Mouse (Mus musculus) erythroid progenitor cell, adult 5-6 weeks (primary cell): Measurements from ENCODE around the gene Wfdc18. TPM values are rescaled to one million over a fixed set of nuclear protein-coding genes. Genes with fewer than 3 reads are reported as not detected.

Experiments used
- ATAC-seq: replicated peaks from 2 replicates; pipeline ENCODE4 v1.8.0; 2016; ENCODE audit warnings: moderate number of reproducible peaks, mild to moderate bottlenecking, moderate TSS enrichment, inconsistent platforms; ENCODE audit not compliant: poor library complexity, low FRiP score, severe bottlenecking
- total RNA-seq, 2 experiments: library from RNA; stranded (forward) in 1 of 2; stranded (reverse) in 1 of 2; fragments of 150-400 nt in 1 of 2; fragments of 186-747, 209-891 nt in 1 of 2; gene quantifications; 2 replicates each; pipeline versions ENCODE4 v1.2.3 to v1.2.4; 2015 to 2017; ENCODE audit warnings: low replicate concordance in 2 of 2

The Wfdc18 gene
- not detected in 2 replicates for total RNA-seq (2015; ENCODE audit: low replicate concordance)
- not detected in 2 replicates for total RNA-seq (2017; ENCODE audit: low replicate concordance)

DNA sequence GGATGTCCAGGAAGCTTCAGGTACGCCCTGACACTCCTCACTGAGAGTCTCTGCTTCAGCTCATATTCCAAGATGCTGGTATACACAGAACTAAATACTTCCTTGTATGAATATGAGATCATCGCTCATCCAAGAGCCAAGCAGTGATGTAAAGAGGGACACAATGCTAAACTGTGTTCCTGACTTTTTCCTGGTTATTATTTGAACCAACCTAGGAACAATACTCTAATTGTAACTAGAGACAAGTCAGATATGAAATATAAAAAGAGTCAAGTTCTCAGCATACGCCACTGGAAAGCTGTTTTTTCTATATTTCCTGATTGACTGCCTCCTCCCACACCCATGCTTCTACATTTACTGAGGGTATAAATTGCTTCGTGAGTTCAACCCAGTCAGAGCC is at the start of gene Wfdc18:
Gene Wfdc18 (plus strand): TSS at position 301 of the 400 bp plus-strand sequence.
- no peak for ATAC-seq

DNA sequence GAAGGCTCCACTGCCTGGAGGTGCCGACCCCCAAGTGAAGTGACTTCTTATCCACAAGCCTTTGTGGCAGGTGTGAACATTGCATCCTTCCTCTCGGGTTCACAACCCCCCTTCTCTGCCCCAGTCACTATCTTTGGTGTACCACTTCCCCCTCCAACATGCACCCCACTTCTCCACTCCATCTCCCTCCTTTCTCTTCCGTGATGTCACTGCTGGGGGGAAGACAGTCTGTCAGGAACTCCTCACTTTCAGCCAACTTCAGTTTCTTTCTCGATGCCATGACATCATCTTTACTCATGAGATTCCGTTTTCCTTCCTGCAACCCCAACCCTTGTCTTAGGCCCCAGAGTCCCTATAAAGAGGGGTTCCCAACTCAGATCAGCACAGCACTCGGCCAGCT is 46.6 kb upstream of the Wfdc18 start, which contains the start of gene Ccl4:
Gene Ccl4 (plus strand): TSS at position 381 of the 400 bp plus-strand sequence.
- no peak for ATAC-seq

DNA sequence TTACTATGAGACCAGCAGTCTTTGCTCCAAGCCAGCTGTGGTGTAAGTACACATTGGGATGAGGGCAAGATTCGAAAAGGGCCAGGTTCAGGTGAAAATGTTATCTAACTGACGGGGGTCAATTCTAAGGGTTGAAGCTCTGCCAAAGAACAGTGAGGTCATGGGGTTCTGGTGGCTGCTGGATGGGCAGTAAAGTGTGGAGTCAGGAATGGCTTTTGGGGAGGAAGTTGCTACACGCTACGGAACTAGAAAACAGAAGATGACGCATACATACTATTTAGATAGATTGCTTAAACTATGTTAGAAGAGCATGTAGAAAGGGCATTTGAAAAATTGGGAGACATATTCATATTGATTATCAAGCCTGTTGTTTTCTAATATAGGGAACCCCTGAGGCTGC is 45.3 kb upstream of the Wfdc18 start:
- ATAC-seq, result no peak

DNA sequence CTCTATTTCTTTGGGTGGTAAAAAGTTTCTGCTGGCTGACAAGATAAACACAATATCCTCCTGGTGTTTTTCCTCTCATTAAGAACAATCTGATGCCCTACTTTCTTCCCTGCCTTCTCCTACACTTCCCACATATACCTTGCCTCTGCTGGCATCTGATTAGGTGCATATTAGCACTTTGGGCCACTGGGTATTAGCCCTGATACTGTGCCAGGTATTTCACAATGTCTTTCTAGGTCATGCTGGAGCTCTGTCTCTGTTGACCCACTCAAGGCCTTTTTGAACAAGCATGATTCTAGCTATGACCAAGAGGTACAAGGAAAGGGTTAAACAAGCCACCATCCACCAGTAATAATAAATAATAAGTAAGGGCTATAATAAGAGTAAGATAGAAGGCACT is 37.1 kb upstream of the Wfdc18 start:
- no peak for ATAC-seq

DNA sequence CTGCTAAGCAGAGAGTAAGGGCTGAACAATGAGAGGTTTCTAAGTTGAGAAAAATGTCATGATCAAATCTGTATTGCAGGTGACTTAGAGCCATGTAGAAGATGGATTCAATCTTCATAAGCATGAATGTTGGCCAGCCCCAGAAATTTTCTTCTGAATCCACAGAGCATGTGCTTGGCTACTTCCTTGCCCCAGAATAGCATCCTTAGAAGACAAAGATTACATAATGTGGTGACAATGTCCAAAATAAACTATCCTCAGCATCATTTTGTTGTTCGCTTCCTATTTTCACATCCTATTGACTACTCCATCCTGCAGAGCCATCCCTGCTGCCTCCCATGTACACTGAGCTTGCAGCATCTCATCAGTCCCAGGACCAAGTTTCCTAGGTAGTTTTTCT is 33.1 kb upstream of the Wfdc18 start:
- no peak for ATAC-seq

DNA sequence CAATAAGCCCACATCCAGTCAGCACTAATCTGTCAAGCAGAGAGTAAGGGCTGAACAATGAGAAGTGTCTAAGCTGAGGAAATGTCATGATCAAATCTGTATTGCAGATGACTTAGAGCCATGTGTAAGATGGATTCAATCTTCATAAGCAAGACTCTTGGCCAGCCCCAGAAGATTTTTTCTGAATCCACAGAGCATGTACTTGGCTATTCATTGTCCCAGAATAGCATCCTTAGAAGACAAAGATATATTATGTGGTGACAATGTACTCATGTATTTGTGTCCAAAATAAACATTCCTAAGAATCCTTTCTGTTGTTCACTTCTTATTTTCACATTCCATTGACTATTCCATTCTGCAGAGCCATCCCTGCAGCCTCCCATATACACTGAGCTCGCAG is 18.9 kb upstream of the Wfdc18 start:
- no peak for ATAC-seq

DNA sequence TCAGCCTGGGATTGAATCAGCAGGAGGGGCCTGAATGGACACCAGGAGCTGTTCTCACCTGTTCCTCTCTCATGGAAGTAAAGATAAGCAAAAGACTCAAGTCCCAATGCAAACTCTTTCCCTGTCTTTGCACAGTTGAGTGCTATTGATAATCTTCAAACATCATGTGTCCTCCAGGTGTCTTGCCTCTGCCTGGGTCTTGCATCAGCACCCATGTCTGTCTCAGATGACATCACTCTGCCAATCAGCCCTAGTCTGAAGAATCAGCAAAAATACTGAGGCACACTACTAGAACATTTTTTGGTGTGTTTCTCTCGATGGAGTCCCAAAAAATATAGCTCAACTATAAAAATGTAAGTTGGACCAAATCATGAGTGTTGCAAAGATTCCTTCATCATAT is 16.8 kb upstream of the Wfdc18 start:
- no peak for ATAC-seq

DNA sequence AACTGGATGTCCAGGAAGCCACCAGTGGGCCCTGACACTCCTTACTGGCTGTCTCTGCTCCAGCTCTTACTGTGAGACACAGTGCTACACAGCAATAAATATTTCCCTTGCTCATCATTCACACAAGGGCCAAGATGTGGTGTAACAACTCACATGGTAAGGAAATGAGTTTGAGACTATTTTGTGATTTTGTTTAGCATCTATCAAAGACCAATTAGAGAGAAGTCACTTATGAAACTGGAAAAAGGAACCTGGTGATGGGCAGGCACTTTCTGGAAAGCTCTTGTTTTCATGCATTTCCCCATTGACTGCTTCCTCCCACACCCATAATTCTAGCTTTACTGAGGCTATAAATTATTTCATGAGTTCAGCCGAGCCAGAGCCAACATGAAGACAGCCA is 5.1 kb upstream of the Wfdc18 start, which contains the start of gene Wfdc17:
Gene Wfdc17 (plus strand): TSS at position 287 of the 400 bp plus-strand sequence.
- no peak for ATAC-seq

DNA sequence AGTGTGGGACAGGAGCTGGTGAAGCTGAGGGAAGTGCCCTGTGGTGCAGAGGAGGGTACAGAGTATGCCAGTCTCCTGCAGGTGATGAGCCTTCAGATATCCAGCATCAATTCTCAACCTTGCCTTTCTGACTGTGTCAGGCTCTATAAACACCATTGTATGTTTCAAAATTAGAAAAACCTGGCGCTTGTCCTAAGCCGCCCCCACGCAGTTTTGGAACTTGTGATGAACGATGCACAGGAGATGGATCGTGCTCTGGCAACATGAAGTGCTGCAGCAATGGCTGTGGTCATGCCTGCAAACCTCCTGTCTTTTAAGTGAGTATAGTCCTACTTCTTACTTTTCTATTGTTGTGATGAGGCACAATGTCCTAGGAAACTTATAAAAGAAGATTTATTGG is 868 bp downstream of the Wfdc18 start:
- ATAC-seq, result no peak

DNA sequence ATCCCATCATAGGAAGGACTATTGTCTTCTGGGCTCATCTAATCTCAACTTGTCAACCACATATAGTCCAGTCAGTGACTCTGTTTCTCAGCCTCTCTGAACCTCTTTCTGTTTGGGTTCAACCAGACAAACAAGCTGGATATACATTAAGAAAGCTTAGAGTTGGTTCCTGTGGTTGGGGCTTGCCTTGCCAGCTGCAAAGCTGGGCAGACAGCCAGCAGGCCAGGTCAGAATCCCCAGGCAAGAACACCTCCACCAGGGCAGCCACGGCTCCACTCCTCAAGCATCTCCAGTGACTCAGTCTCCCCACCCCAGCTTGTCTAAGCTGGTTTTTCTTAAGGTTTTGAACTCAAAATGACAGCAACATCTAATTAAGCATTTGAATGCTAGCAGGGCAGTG is 3.9 kb downstream of the Wfdc18 start:
- ATAC-seq, result no peak

DNA sequence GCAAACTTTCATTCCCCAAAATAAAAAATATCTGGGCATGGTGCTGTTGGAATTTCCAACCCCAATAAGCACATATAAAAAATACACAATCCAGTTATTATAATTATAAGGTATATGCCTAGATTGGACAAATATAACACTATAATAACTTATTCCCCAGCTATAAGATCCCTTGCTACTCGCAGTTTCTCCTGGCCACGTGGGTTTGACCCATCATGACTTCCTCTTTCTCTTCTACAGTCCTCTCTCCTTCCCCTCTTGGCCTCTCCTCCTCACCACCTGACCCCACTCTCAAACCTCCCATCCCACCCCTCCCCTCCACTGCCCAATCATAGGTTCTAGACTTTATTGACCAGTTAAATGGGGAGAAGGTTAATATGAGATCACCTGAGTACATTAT is 5.1 kb downstream of the Wfdc18 start:
- no peak for ATAC-seq

DNA sequence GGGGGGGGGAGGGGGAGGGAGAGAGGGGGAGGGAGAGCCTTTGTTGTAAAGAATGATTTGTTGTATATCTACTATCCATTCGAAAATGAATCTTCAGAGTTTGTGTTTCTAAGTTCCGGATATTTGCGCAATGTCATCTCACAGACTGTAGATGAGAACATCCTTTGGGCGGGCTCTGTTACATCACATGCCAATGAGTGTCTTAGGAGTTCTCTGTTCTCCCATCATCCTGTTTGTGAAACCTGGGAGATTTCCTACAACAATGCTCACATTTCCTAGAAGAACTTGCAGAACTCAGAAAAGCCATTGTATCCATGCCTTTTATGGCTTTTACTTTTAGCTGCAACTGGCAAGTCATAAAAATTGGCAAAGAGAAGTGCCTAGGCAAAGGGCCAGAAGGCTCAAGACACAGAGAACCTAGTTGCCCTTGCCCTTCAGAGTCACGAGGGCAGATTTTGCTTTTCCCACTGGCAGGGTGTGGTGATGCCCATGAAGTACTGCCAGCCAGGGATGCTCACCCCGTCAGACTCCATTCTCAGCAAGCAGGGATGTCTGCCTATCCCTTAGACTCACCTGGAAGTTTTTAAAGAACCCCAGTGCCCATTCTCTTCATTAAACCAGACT is 8.3 kb downstream of the Wfdc18 start:
- no peak for ATAC-seq

DNA sequence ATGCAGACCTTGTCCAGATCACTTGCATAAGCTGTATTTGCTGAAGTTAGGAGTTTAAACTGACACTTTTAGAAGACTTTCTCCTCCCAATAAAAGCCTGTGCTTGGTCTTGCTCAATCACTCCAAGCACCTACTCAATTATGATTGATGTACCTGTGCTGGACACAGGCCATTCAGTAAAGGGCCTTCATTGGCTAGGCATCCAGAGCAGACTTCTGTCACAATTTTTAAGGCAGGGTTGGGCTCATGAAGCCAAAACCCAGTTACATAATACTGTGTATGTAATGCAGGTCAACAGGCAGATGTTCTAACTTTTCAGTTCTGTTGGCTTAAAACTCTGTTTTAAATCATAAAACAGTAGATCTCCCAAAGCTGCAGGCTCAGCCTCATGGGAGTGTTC is 12.0 kb downstream of the Wfdc18 start:
- ATAC-seq, result no peak

DNA sequence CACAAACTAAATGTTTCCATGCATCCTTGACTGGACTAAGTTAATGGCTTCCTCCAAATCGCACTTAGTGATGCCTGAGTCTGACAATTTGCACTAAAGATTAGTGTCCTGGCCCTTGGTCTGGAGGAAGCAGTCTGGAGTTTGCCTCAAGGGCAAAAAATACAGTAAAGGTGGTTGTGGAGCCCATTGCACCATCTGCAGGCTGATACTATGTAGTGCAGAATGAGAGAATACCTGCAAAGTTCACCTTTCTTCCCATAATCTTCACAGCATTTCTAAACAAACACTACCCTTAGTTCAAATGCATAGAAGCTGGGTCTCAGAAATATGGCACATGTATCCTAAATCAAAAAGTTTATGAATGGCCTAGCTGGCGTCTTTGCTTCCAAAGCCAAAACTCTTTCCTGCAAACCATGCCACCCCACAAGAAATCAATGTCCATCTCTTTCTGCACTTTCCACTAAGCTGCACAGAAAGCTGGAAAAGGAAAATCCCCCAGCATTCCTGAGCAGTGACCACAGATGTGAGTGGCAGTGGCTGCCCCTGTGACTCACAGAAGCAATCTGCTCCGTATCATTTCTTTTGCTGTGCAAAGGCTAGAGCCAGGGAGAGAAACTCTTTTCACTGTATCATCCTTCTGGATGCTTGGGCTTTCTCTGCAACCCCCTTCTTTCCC is 20.1 kb downstream of the Wfdc18 start:
- ATAC-seq, result no peak

DNA sequence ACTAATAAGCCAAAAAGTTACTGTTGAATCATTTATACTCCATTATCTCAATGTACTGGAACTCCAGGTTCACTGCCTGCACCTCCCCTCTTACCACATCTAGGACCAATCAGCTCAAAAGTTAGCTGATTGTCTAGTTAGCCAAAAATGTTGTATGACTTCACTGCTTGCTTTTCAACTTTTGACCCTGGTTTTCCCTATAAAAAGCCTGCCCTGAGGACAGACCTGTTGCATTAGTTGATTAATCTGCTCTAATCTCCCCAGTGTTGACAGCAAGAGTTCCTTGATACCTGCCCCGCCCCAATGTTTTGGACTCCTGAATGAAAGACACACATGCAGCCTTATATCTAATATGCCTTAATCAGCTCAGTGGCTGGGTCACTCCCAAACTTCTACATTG is 22.3 kb downstream of the Wfdc18 start:
- ATAC-seq, result no peak

DNA sequence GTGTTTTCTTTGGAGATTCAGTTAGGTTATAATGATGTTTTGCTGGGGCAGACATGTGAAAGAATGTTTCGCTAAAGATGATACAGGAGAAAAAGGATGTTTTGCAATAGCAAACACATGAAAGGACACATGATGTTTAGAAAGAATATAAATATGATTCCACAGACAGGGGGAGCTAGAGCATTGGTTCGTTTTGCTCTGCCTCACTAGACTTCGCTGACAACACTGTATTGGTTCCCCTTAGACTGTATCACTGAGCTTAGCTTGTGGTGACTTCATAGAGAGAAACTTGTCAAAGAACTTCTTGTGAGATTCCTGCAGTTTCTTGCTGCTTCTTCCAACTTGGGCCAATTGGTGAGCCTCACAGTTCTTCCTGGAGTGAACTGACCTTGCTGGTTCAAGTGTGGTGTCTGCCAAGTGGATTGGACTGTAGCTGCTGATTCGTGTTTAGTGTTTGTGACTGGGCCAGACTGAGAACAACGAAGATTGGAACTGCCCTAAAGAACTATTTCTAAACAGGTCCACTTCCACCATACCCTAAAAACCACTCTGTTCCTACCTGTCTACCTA is 24.3 kb downstream of the Wfdc18 start:
- ATAC-seq, result no peak

DNA sequence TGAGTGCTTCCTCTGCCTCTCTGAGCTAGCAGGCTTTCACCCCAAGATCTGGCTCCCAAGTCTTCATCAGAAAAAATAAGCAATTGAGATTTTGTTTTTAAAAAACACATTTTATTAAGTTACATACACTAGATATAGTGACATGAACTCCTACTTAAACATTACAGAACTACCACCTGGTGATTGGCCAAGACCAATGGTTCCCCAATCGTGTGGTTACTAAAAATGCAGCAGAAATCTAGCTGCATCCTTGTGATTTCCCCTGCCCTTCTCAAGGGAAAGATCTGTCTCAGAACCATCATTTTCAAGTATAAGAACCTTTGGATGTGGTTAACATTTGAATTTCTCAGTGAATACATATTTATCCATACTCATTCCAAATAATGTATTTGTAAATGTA is 25.4 kb downstream of the Wfdc18 start:
- ATAC-seq, result no peak

DNA sequence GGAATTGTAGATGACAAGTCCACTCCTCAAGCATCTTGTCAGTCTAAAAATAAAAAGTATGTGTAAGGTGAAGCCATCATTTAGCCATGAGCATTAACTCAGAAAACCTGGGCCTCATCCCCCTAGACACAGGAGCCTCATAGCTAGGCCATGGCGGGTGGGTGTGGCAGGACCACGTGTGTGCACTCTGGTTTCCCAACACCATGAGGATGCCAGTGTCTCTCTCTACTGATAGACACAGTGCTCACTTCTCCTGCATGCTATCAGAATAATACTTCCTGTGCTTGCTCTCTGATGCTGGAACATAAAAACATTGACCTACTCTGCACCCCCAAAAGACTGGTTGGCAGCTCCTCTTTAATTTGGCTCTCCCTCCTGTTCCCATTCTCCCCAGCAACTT is 27.1 kb downstream of the Wfdc18 start:
- no peak for ATAC-seq

DNA sequence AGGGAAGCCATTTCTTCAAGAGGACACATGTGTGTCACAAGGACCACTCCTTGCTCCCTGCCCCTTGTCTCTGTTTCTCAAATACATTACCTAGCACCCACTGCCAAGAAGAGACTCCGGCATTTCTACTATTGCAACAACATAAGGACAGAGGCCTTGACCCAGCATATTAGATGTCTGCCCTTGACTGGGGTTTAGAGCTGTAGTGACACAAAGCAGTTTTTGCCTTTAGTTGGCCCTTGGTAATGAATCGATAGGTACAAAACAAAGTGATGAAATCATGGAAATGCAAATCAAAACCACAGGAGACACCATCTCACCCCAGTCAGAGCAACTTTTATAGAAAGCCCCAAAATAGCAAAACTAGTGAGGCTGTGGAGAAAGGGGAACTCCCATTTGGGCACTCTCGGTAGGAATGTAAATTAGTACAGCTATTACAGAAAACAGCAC is 28.3 kb downstream of the Wfdc18 start:
- ATAC-seq, result no peak

DNA sequence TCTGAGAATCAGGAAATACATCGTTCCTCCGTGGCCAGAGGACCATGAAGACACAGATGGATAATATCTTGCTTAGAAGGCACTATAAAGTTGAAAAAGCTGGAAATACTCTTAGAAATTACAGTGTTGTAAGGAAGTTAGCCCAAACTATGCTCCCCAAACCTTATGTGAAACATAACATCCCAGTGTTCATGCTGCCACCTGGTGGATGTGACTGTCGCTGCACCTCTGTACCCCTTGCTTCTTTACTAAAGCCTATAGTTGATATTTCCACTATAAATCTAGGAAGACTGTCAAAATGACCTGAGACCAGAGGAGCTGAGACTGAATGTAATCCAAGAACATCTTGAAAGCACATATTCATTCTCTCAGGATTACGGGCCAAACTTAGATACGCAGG is 30.4 kb downstream of the Wfdc18 start:
- ATAC-seq, result peak; percentile 72

DNA sequence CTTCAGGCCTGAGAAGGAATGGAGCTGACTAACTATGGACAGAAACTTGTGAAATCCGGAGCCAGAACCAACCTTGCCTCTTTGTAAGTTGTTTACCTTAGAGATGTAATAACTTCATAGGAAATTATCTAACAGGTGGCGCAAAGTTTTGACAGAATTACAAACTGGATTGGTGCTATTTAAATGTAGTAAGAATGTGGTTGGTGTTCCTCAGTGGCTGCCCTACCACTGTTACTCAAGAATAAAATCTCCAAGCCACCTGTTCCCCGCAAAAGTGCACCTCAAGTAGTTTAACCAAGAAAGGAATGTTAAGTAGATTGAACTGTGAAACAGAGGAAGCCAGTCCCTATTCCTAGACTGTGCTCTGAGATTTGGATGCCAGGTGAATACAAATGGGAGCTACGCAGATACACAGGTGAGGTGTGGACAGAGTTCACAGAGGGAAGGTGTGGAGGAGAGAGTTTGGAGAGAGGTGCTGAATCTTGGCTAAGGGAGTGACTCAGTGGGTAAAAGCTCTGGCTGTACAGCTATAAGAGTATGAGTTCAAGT is 31.7 kb downstream of the Wfdc18 start:
- no peak for ATAC-seq
